Mouse (Mus musculus) neural tube, embryonic 11.5 days (tissue): ENCODE measurements at regions not wholly inside any gene's neighbourhood (a gene's known extent, or its start where the extent isn't known, plus 50 kb on each side); places are given as distances from the start of the nearest gene placed in this dataset.

Experiments
- ATAC-seq: fragments of 200-750 bp; cut with Nextera tagmentation; 2 replicates; pipeline ENCODE4 v1.8.0; 2017; ENCODE audit warnings: moderate number of reproducible peaks, mild to moderate bottlenecking, moderate TSS enrichment, moderate library complexity; ENCODE audit not compliant: insufficient read depth, low FRiP score, low TSS enrichment
- DNase-seq: peaks from one replicate; pipeline ENCODE4 v3.0.0-alpha.2; 2015; ENCODE audit warnings: low spot score
- H3K27ac ChIP-seq: fragments of 300-500 bp; sonication (generic); 2 replicates; pipeline ENCODE4 v1.5.1; 2014; ENCODE audit warnings: low read depth, mild to moderate bottlenecking, low read length
- H3K27me3 ChIP-seq: fragments of 300-500 bp; sonication (generic); 2 replicates; pipeline ENCODE4 v1.6.1; 2014; ENCODE audit warnings: mild to moderate bottlenecking, low read length, mixed read lengths; ENCODE audit not compliant: control insufficient read depth, insufficient read depth
- H3K36me3 ChIP-seq: fragments of 300-500 bp; sonication (generic); 2 replicates; pipeline ENCODE4 v1.6.1; 2014; ENCODE audit warnings: mild to moderate bottlenecking, low read length, moderate library complexity, mixed read lengths; ENCODE audit not compliant: control insufficient read depth, insufficient read depth
- H3K4me1 ChIP-seq: fragments of 300-500 bp; sonication (generic); 2 replicates; pipeline ENCODE4 v1.6.1; 2014; ENCODE audit warnings: low read length, mixed read lengths; ENCODE audit not compliant: control insufficient read depth, insufficient read depth
- H3K4me2 ChIP-seq: fragments of 300-500 bp; sonication (generic); 2 replicates; pipeline ENCODE4 v1.6.1; 2014; ENCODE audit warnings: low read depth, mild to moderate bottlenecking, moderate library complexity
- H3K4me3 ChIP-seq: fragments of 300-500 bp; sonication (generic); 2 replicates; pipeline ENCODE4 v1.5.1; 2014; ENCODE audit warnings: low read depth, low read length
- H3K9ac ChIP-seq: fragments of 300-500 bp; sonication (generic); 2 replicates; pipeline ENCODE4 v1.6.1; 2014; ENCODE audit warnings: mild to moderate bottlenecking, low read length
- H3K9me3 ChIP-seq: fragments of 300-500 bp; sonication (generic); 2 replicates; pipeline ENCODE4 v1.6.1; 2016; ENCODE audit warnings: low read length; ENCODE audit not compliant: control insufficient read depth
- WGBS: fragments of 180-500 bp; shearing (Covaris S2); extraction: QIAGEN DNeasy Blood & Tissue Kit; methylation state at CpG from one replicate; pipeline ENCODE4 v1.1.7; 2014; 5-methylcytosine and 5-hydroxymethylcytosine counted together

DNA sequence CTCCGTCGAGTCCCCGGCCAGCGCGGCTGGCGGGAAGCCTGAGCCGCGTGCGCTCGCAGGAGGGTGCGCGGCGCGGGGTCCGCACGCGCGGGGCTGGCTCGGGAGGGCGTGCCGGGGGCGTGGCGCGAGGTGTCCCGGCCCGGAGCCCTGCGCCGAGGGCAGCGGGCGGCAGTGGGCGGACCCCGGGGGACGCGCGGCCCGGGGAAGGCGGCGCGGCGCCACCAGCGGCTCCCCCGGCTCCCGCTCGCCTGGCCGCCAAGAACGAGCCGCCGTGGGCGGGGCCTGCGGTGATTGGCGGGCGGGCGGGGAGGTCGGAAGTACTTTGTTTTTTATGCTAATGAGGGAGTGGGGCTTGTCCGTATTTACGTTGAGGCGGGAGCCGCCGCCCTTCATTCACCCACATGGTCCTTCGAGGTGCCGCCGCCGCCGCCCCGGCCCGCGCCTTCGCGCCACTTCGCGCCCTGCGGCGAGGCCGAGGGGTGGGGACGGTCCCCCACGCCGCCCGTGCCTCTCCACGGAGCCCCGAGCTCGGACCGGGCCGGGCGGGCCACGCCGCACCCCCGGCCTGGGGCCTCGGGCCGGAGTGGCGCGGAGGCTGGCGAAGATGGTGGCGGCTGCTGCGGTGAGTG is 51.3 kb upstream of the Gpc5 start:
- no peaks in the 10 kb centered on the region for H3K27me3 ChIP-seq
- H3K36me3 ChIP-seq = peaks cover 12% of the 10 kb centered on the region
- under 1% methylated on average over 64 of the region's 94 CpGs for WGBS
- DNase-seq (peak; percentile 93), ATAC-seq (peak; percentile 85)
- peaks cover 11% of the 10 kb centered on the region for H3K4me1 ChIP-seq
- H3K27ac ChIP-seq = peak overlapping the region; percentile 96
- H3K4me3 ChIP-seq = peak overlapping the region; percentile 98
- peak overlapping the region; percentile 90 for H3K4me2 ChIP-seq
- H3K9ac ChIP-seq = peak overlapping the region; percentile 100
- H3K9me3 ChIP-seq = no peaks in the 10 kb centered on the region

DNA sequence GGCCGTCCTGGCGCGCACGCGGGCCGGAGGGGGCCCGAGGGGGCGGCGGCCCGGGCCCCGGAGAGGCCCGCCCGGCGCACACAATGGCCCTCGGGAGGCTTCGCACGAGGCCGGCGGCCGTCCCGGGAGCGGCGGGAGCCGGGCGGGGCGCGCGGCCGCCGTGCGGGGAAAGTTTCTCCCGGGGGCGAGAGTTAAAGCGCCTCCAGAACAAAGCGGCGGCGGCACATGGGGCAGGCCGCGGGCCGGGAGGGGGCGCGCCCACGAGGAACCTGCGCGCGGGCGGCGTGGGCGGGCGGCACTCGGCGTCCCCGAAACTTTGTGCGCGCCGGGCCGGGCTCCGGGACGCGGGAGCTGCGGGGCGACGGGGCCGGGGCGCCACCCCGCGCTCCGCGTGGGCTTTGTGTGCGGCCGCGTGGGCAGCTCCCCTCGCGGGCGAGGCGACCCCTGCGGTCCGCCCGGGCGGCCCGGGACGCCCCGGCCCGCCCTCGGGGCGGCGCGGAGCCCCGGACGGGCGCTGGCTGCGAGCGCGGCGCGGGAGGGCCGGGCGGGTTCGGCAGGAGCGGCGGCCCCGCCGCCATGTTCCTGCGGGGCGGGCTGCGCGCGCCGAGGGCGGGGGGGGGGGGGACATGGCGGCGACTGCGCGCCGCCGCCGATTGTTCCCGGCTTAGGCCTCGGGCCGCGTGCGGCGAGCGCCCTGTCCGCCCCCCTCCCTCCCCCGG is 50.5 kb upstream of the Gpc5 start:
- Histone ChIP-seq H3K4me1 (peaks cover 11% of the 10 kb centered on the region), H3K9me3 (no peaks in the 10 kb centered on the region), H3K4me3 (peak overlapping the region; percentile 98), H3K9ac (peak overlapping the region; percentile 100), H3K27me3 (no peaks in the 10 kb centered on the region), H3K27ac (peak overlapping the region; percentile 96), H3K36me3 (peaks cover 15% of the 10 kb centered on the region), H3K4me2 (peak overlapping the region; percentile 90)
- DNase-seq (peak; percentile 28), ATAC-seq (peak; percentile 53)
- 2% methylated on average over 21 of the region's 126 CpGs for WGBS

DNA sequence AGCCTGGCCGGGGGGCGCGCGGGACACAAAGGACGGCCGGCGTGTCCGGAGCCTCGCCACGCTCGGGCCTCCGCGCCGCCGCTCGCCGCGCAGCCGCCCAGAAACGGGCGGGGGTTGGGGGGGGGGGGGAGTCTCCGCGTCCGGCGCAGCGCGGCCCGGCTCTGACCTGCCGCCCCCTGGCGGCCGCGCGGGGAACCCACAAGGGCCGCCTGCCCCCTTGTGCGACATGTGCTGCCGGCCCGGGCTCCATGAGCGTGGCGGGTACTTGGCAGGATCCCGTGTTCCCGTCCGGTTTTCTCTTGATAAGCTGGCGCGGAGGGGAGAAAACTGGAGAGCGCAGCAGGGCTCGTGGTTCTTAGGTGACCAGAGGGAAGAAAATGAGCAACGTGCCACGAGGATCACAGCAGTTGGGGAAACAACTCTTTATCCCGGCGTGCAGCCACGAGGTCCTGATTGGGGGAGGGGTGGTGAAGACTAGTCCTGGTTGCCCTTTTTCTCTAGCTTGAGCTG is 49.9 kb upstream of the Gpc5 start:
- Histone ChIP-seq H3K9me3 (no peaks in the 10 kb centered on the region), H3K9ac (peak overlapping the region; percentile 100), H3K4me1 (peaks cover 11% of the 10 kb centered on the region), H3K27ac (peak overlapping the region; percentile 96), H3K4me2 (peak overlapping the region; percentile 38), H3K36me3 (peaks cover 17% of the 10 kb centered on the region), H3K4me3 (peak overlapping the region; percentile 98), H3K27me3 (no peaks in the 10 kb centered on the region)
- 0% methylated on average over 30 of the region's 51 CpGs for WGBS
- ATAC-seq = peak; percentile 67
- DNase-seq = peak; percentile 92
